Mouse (Mus musculus) layer of hippocampus, postnatal 10 days (tissue): ENCODE results near the gene H2-Aa. TPM values are rescaled to one million over a fixed set of nuclear protein-coding genes. Genes with fewer than 3 reads are reported as not detected.
A peak's percentile ranks its signal among the peaks of the same experiment; 100 is the strongest.

ENCODE experiments used
- DNase-seq, 2 experiments: peaks; one replicate each; pipeline ENCODE4 v3.0.0; 2021; ENCODE audit warnings: low spot score in 2 of 2
- total RNA-seq, 2 experiments: library from RNA; stranded (reverse); gene quantifications; 2 replicates each; pipeline ENCODE4 v1.2.3; 2021

Gene H2-Aa
- total RNA-seq, 2 experiments from 2014 or later: 0.64 to 0.69 TPM

DNA sequence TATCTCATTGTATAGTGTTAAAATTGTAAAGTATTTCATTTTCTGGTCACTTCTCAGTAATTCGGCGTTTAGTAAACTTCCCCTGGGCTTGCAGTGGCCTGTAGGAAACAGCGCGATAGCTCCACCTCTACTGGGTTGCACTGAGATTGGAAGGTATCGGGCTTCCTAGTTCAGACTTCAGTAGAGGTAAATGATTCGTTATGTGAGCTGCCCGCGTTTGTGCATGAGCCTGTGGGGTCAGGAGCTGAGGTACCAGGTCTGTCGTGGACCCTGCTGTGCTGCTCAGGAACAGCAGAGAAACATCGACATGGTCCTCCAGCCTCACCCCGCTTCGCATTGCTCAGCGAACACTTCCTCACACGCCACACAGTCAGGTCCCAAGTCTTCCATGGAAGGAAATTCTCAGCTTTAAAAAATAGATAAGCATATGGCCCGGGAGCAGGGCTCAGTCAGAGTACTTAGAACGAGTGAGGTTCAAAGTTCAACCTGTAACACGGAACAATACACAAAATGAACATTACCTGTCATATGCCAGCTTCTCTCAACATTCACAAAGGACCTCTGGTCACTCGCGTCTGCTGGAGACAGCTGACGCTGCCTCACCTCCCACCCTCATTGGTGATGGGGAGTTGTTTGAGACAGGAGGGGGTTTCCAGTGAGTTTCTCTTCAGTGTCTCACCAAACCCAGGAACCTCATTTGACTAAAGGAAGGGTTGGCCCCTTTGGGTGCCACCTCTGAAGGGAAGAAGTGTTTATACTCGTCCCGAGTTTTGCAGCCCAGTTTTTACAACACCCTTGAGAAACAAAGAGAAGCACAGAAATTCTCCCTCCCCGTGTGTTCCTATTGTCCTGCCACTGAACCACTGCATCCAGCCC, 13.3 kb upstream of the H2-Aa start:
- no peak for DNase-seq

DNA sequence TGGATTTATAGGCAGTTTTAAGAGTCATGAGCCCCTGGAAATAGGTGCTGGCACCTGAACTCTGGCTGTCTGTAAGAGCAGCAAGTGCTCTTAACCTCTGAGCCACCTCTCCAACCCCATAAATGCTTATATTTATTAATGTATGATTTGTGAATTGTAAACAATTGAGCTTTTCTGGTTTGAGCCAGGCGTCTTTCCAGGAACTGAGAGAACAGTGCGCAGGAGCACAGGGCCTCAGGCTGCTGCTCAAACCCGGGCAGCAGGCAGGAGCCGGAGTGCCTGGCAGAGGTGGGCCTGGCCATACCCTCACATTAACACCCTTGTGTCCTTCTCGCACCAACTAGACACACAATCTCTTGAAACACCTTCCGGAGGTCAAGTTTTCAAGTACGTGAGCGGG, 12.4 kb upstream of the H2-Aa start:
- no peak for DNase-seq

DNA sequence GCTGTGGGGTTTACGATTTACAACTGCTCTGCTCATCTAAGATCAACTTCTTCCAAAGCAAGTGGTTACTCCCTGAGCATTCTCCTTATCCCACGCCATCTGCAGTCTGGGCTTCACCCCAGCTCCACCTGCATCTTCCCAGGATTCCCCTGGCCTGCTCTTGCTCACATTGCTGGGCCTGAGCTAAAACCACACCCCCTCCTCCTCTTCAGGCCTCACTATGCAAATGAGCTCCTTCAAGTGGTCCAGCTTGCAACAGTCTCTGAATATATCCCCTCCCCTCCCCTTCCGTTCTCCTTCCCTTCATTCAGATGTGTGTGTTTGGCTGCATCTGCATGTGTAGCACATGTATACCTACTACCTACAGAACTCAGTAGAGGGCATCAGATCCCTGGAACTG, 11.7 kb upstream of the H2-Aa start:
- no peak for DNase-seq

DNA sequence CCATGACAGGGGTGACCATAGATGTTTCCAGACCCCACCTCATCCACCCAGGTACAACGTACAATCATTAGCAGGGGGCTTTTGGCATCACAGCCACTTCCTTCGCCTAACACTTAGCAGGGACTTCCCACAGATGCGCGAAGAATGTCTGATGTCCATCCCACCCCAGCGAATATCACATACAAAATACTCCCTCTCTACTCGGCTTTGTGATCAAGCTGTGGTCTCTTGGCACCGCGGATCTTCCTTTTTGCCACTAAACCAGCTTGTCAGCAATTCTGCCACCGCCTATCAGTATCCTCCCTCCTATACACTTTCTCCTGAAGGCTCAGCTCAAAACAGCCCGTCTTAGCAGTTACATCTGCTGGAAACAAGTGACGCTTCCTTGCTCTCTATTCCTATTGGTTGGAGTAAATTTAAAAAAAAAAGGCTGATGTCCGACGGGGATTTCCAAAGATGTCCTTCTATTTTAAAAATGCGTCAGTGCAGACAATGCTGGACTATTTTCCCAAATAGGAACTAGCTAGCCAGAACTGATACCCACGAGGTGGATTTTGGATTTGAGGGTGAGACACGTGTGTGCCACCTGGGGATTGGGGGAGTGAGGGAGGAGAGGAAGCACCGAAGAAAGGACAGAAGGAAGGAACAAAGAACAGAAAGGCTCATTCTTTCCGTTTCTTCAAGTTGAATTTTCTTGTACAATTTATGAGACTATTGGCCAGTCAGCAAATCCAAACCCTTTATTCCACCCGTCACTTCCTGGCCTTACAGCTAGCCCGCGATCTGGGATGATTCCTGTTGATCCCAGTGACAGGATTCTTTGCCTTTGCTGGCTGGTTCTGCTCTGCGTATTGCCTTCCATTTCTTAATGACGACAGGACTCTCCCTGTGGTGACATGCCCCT, 8.5 kb upstream of the H2-Aa start:
- DNase-seq: peak; percentile 37

DNA sequence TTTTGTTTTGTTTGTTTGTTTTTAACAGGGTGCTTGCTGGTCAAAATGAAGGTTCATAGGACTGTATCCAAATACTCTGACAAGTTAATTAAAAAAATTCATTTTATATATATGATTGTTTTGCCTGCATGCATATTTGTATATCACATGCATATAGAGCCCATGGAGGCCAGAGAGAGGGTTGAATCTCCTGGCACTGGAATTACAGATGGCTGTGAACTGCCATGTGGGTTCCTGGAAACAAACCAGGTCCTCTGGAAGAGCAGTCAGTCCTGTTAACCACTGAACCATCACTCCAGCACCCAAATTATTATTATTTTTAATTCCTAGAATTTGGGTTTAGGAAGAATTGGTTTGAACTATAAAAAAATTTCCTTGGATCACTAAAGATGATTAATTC, 7.7 kb upstream of the H2-Aa start:
- no peak for DNase-seq

DNA sequence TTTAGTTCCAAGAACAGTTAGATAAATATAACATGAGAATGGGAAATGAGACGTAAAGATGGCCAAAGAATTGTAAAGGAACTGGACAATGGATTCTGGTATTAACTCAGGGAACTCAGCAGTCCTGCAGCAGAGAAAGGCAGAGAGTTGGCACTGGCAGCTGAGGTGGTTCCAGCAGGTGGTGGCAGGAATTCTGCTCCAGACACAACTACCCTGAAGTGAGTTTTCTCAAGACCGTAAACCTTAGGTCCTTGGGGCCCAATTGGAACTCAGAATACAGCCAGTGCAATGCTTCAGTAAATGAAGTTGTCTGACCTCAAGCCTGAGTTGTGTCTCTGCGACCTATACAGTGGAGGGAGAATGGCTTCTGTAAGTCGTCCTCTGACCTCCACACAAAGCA, 6.6 kb upstream of the H2-Aa start:
- no peak for DNase-seq

DNA sequence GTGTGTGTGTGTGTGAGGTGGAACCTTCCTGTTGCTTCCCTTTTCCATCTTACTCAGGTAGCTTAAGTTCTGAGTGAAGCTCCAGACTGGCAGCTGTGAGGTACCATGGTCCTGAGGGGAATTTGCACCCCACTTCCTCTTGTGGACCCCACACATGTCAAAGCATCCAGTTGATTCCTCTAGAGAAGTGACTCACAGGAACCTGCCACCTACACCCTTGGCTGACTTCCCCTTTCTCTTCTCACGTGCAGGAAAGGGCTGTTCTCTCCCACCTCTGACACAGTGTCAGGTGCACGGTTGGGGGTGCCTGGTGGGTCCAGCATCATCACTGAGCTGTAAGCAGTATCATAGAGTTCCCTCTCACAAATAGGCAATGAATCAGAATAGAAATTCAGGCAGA, 5.9 kb upstream of the H2-Aa start:
- DNase-seq: no peak

DNA sequence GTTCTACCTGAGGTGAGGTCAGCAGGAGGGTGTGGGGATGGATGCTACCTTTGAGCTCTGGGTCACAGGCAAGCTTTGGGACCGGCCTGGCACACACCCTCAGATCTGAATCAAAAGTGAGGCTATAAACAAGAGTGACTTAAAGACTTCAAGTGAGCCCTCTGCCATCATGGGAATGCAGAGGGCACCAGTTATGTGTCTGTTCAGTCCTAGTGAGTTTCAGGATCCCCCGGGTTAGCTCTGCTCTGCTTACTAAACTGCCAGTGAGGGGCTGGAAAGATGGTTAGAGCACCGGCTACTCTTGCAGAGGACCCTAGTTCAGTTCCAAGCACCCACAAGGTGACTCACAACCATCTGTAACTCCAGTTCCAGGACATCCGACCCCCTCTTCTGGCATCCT, 4.9 kb upstream of the H2-Aa start:
- no peak for DNase-seq

DNA sequence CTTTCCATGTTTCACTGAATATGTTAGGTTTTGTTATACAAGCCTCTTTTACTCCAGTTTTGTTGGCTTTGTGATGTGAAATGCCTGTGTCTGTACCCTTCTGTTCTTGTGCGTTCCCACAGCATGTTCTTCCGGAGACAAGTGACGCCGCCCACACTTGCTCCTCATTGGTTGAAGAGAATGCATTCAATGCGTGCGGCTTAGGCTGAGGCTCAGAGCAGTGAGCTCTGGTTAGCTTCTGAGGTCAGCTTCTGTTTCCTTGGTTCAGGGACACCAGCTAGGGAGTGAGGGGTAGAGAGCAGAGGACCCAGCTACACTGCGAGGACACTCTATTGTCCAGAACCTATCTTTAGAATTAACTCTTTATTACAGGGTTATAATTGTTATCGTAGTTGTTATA, 4.0 kb upstream of the H2-Aa start:
- DNase-seq: peak; percentile 83 to 85

DNA sequence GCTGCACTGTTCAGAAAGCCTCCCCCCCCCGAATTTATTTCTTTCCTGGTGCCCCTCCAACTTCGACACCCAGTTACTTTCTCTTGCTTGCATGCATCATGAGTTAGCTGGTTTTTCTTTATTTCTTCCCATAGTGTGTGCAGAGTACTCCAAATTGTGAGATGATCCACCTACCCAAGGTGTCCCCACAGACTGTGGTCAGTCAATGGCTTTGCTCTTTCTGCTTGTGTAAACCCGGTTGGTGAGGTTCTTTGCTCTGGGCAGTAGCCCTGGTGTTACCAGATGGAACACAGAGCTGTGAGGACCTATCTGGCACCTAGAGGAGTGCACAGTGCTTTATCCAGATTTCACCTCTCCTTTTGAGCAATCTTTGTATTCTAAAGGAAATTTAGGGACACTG, 508 bp upstream of the H2-Aa start:
- no peak for DNase-seq

DNA sequence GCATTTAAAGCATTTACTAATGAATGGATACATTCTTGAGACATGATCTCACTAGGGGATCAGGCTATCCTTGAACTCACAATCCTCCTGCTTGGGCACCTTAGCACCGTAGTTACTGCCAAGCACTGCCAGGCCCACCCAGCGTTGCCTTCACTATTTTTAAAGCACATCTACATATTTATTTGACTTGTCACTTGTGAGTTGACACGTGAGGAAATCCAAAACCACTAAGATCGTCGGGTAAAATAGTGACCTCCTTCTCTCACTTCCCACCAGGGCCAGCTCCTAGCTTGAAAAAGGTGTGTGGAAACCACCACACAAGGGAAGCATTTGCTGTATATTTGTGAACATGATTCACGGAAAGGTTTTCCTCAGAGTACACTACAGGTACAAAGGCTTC, 624 bp downstream of the H2-Aa start:
- no peak for DNase-seq

DNA sequence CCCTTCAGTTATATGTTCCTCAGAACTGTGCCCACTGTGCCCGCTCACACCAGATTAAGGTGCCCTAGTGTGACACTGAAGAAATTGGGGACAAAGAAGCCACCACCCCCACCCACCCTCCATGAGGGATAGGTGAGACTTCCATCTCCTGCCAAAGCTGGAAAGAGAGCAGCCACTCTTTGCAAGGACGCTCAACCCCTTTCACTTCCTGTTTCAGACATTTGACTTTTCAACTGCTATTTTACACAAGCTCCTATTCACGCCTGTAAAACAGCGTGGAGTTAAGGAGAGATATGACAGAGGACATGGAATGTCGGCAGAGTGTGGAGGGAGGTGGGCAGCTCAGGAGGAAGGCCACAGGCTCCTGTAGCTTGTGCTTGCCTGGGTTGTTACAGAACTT, 1.1 kb downstream of the H2-Aa start:
- no peak for DNase-seq

DNA sequence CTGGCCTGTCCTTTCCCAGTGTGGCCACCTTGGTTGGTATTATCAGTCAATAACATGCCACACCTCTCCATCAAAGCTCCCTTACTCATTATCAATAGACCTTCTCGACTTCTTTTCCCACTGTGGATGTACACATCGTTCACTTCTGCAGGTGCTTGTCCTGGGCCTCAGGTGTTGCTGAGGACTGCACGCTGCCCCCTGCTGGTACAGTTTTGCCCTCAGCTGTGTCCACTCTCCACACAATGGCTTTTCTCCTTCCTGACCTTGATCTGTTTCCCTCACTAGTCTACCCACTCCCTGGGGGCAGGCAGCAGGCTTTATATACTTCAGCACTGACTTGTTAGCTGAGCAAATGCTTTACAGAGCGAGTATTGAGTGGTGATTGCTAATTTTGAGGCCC, 1.8 kb downstream of the H2-Aa start:
- no peak for DNase-seq

DNA sequence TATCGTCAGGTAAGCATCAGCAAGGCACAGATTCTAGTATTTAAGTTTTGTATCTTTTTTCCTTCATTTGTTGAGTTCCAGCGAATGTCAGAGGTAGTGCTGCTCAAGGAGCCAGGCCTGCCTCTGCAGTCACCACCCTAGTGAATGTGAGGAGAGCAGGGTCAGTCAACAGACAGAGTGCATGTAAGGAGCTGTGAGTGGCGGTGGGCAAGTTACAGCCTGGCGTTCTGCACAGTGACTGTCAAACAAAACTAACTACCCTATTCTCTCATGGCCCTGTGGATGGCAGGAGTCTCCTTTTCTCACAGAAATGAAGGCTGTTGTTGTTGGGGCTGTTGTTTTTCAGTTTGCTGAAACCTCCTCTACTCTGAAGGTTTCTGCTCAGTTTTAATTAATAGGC, 2.3 kb downstream of the H2-Aa start:
- DNase-seq: no peak

DNA sequence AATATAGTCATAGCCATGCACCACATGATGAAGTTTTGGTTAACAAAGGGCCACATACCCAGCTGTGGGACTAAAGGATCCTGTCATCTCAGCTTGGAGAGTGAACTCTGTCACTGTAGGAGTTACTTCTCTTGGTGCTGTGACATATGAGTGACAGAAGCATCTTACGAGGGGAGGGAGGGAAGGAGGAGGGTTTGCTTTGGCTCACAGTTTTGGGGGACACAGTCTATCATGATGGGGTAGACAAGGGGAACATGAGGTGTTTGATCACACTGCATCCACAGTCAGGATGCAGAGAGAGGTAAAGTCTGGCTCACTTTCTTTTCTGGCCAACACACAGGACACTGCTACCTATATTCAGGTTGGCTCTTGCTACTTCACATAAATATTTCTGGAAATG, 5.8 kb downstream of the H2-Aa start:
- DNase-seq: no peak

DNA sequence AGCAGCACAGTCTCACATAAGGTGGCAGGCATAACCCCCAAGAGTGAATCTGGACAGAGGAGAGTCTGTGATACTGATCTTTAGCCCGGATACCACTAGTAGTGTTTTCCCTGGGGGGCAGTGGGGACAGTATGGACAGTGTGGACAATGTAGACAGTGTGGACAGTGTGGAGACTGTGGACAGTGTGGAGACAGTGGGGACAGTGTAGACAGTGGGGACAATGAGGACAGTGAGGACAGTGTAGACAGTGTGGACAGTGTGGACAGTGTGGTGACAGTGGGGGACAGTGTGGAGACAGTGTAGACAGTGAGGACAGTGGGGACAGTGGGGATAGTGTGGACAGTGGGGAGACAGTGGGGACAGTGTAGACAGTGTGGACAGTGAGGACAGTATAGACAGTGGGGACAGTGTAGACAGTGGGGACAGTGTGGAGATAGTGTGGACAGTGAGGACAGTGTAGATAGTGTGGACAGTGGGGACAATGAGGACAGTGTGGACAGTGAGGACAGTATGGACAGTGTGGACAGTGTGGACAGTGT, 7.1 kb downstream of the H2-Aa start:
- no peak for DNase-seq

DNA sequence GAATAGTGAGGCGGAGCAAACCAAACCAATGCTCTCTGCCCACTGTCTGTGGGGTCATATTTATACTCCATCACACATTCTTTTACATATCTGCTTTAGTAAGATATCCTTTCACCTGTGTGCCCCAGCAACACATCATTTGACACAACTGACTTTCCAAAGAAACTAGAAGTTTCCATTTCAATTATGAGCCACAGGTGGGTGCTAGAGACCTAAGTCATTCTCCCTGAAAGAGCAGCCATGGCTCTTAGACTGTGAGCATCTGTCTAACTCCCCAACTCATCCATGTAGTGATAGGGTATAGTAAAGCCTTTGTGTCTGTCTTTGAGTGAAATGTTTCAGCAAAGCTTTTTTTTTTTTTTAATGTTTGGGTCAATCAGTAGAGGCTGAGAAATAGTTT, 15.5 kb downstream of the H2-Aa start:
- DNase-seq: no peak

DNA sequence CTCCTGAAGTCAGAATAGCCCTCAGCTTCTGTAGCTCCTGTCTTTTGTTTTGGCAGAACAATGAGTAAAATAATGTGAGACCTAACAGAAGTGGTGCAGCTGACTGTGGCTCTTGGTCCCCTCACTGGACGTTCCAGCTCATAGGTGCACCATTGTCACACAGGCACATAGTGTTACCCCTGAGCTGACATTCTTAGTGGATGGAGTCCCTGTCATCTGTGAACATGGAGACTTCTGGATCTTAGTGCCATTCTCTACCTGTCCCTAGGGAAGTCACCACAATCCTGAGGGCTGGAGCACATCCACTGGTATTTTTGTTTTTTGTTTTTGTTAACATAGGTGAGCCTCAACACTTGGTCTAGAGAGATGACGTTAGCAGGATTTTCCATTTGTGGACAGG, 16.7 kb downstream of the H2-Aa start:
- no peak for DNase-seq

DNA sequence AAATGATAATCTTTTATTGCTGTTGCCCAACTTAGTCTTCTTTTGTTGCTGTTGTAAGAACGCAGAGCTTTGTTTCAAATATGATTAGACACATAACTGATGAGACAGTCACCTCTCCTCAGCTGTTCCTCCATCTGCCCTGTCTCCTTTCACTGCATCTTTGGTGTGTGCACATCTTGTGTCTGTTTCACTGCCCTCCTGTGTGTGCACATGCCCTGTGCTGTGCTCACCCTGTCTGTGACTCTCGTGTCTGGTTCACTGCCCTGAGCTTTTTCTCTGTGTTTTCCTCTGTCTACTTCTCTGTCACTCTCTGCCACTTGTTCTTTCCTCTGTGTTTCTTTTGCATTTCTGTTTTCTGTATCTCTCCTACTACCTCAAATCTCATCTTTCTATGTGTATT, 17.4 kb downstream of the H2-Aa start:
- no peak for DNase-seq

DNA sequence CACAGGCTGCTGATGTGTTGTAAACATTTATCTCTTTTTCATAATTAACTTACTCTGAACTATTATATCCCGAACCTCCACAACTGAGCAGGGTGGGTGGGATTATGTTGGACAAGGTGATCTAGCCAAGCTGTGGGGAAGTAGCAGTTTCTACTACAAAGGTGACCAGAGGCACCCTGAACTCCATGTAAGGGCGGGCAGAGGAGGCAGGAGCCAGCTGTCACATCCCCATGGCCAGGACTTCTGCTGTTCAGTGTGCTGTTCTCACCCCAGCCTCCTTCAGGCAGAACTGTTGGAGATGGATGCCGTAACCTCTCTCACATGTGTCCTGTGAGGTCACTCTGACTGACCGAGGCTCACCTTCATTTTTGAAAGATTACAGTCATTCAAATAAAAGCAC, 17.8 kb downstream of the H2-Aa start:
- no peak for DNase-seq

DNA sequence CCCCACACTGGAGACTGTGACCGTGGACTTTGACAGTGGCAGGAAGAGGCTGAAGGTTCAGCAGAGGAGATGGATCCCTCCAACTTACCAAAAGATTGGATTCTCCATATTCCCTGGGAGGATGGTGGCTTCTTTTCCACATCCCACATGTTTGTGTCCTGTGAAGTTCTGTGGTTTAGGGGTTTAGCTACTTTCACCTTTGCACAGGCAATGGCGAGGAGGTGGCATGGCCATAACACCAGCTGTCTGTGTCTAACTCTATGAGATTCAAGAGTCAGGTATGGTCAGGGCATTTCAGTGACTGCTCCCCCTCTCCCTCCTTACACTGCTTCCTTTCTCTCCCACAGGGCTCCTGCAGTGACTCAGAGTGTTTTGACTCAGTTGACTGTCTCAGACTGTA, 18.9 kb downstream of the H2-Aa start:
- no peak for DNase-seq

DNA sequence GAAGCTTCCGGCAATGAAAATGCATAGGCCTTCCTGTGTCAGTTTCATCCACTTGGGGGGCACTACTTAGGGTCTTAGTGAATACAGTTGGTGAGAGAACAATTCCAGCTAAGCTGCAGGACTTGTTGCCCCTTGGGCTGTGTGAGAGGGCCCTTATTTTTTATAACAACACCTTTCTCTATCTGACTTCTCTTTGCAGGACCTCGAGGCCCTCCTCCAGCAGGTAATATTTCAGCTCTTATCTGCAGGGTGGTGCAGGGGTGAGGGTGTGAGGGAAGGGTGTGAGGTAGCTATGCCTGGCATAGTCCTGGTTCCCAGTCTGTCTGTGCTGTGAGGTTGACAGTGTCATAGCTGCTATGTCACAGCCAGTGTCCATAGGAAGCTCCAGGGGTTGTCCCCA, 19.4 kb downstream of the H2-Aa start:
- no peak for DNase-seq
